Mouse (Mus musculus) kidney, postnatal 25 days (tissue): ENCODE results near the gene Hrc.

Experiments used
- DNase-seq, 2 experiments: peaks; one replicate each; pipeline ENCODE4 v3.0.0; 2021; ENCODE audit warnings: mixed read lengths in 2 of 2

Gene Hrc

GRCm38 (mm10) chr7:45335056-45335455 lies at the start of gene Hrc:
Gene Hrc (plus strand): TSS chr7:45335290.
- DNase-seq: no peak

DNA sequence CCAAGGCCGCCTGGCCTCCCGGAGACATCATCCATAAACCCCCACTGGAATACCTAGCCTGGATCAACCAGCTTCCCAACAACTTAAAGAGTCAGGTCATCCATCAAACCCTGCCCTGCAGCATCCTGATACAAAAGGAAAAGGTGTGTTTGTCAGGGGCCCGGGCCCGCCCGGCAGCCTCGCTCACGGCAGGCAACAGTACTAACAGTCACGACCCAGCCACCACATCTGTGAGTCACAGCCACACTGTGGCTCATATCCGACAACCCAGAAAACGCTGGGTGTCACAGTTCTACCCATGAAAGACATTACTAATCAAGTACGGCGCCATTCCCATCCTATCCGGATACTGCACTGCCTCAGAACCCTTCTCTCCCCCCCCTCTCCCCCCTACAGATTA lies 48.6 kb upstream of the Hrc start:
- no peak for DNase-seq

GRCm38 (mm10) chr7:45296626-45297025 lies 38.5 kb upstream of the Hrc start:
- peak in 1 of 2 experiments; percentile 22 for DNase-seq

DNA sequence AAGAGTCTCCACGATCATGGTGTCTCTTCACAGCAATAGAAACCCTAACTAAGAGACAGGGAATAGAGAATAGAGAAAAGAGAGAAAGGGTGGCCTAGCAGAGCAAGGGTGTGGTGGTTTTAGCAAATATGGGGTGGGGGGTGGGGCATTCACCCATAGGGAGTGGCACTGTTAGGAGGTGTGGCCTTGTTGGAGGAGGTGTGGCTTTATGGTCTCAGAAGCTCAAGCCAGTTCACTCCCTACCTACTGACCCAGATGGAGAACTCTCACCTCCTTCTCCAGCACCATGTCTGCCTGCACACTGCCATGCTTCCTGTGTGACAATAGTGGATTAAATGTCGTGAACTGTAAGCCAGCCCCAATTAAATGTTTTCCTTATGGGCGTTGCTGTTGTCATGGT lies 37.5 kb upstream of the Hrc start:
- peak in 1 of 2 experiments; percentile 25 for DNase-seq

DNA sequence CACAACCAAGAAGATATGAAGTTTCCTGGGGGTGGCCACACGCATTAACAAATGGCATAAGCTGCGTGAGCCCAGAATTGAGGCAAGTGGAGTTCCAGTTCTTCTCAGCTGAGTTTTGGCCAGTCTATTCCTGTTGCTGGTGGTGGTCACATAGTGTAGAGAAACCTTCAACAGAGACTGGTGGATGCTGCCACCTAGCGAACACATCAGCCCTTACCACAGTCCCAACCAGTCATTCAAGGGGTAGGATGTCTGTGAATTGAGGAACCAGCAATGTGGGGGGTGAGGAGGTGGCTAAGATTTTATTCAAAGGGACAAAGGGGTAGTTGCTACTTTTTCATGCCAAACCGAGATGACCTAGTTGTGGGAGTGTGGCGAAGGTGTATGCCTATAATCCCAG lies 35.3 kb upstream of the Hrc start:
- peak; percentile 56 to 65 for DNase-seq

- peak; percentile 77 to 80 for DNase-seq
Observed at GRCm38 (mm10) chr7:45300270-45300669, 34.8 kb upstream of the Hrc start.

DNA sequence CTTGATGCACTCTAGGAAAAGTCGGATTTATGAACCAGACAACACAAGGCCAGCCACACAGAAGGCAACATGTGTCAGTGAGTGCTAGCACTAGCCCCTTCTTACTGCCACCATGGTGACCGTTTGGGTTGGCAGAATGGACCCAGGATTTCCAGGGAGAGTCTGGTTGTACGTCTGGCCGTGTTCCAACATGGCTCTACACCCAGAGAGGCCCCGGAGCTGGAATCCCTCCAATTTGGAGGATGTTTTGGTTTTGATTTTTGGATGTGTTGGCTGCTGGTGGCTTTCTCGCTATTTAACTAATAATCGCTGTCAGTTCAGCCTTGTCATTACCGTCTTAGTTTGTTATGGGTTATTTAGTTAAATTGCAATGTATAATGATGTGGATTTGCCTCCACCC lies 32.5 kb upstream of the Hrc start:
- DNase-seq: peak in 1 of 2 experiments; percentile 21

DNA sequence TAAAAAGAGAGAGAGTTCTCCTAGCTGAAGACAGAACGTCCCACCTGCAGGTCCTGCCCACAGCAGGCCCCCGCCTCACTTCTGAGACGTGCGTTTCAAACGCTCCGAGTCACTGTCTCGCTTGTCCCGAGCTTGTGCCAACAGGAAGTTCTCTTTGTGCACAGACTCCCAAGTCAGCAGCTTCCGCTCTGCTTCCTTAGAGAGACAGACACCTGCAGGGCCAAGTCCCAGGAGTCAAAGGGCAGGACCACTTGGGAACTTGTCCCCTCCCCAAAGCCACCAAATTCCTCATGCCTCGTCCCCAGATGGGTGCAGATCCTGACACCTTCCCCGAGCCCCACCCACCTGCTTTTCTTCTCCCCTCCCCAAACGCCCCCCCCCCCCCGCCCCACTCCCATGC lies 30.2 kb upstream of the Hrc start:
- DNase-seq: peak in 1 of 2 experiments; percentile 31

DNA sequence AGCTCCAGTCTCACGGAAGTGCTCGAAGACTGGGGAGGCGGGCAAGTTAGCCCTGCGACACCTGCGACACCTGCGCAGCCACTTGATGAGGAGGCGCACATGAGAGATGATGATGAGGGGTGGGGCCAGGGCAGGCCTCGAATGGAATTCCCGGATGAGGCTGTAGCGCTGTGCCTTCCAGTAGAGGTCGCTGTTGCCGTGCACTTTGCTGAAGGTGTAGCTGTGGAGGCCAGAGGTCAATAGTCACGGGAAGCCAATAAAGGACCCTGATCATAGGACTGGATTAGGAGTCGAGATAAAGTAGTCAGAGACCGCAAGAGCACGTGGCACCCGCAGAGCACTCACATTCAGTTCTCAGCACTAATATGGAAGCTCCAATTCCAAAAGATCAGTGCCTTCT lies 29.8 kb upstream of the Hrc start:
- peak; percentile 72 to 78 for DNase-seq

DNA sequence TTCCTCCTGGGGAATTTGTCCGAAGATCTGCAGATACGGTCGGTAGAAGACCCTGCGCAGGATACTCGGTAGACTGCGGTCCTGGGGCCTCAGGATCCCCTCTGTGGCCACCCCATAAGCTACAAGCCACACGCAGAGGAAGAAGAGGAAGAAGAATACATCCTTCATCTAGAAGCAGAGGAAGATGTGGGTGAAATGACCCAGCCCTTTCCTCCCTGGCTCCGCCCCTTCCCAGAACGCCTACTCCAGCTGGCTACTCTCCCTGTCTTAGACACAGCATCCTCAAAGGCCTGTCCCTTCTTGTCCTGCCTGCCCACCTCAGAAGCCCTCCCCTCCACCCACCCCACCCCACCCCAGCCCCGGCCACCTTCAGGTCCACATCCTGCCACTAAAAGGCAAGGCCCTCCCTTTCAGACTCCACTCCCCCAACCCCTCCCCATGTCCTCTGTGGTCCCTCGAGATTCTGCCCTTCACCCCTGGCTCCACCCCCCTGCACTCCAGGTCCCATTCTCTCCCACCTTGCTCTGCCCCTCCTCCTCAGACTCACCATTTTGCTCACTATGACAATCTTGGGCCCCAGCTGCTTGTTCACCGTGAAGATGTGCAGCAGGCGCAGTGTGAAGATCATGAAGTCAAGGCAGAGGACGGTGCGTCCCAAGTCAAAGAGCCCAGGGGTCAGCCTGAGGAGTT lies 26.4 kb upstream of the Hrc start:
- peak; percentile 23 to 32 for DNase-seq

DNA sequence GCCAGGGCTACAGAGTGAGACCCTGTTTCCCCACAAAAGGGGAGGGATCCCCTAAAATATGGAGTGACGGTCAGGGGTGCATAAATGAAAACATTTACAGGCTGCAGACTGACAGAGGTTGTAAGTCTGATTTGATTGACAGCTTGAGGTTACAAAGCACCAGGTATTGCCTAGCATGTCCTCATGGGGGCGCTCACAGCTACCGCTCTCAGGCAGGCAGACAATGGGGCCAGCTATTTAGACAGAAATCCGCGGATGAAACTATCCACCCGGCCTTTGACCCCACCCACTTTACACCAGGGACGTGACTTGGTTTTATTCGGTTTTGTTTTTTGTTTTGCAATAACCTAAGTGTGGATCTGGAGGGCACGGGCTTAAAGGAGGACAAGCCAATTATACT lies 25.6 kb upstream of the Hrc start:
- DNase-seq: peak; percentile 60 to 68

DNA sequence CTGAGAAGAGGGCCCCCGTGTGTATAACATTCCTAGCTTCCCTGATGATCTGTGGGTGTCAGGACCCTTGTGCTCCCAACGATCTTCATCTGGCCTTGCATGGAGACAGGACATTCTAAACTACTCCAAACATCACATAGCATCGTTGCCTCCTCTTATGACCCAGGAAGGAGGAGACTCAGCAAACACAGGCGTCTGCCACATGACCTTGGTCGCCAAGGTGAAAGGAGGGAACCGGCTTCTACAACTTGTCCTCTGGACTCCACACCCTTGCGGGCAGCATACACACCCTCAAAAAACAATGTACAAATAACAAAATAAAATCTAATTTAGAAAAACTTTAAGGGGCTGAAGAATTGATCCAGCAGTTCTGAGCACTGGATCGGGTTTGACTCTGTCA lies 23.1 kb upstream of the Hrc start:
- DNase-seq: no peak

DNA sequence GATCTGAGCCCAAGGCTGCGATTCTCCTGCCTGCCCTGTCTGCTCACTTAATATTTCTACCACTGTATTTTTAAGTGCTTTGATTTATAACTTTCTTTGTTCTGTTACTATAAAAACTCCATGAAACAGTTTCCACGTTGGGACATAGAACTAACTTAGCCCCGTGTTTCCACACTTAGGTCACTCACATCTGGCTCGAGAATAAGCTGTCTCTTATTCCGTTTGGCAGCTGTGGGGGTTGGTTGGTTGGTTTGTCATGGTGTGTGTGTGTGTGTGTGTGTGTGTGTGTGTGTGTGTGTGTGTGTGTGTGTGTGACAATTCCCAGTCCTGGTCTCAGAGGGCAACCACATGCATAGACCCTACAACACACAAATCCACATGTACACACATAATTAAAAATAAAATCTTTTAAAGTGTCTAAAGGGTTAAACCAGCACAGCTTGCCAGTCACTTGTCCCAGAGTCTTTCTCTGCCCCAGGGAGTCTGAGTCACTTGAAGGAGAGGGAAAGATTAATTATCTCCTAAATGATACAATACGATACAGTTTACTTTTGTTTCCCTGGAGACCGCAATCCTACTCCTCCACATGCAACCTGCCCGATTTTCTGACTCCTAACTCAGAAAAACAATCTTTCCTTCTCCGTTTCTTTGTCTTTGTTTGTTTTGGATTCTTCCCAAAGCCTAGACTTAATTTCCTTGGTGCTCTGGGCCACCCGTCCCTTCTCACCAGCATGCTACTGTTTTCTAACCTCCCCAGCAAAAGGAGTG lies 22.2 kb upstream of the Hrc start:
- no peak for DNase-seq

- DNase-seq: no peak
Observed at GRCm38 (mm10) chr7:45313495-45313894, 21.6 kb upstream of the Hrc start.

DNA sequence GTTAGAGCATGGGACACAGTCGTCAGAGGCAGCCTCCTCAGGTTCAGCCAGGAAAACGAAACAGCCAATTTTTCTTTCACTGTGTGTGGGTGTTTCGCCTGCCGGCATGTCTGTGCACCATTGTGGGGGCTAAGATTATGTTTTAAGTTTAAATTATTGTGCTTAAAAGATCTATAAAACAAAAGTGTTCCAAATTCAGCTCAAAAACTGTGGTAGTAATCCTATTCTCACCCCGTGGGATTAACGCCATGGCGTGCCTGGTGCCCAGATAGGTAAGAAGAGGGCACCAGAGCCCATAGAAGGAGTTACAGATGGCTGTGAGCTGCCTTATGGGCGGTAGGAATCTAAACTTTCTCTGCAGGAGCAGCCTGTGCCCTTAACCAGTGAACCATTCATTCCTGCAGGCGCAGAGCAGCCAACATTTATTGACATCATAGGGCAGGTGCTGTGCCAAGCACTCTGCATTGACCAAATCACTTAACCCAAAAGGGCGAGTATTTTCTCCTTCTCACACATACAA lies 19.8 kb upstream of the Hrc start:
- peak; percentile 59 to 81 for DNase-seq

DNA sequence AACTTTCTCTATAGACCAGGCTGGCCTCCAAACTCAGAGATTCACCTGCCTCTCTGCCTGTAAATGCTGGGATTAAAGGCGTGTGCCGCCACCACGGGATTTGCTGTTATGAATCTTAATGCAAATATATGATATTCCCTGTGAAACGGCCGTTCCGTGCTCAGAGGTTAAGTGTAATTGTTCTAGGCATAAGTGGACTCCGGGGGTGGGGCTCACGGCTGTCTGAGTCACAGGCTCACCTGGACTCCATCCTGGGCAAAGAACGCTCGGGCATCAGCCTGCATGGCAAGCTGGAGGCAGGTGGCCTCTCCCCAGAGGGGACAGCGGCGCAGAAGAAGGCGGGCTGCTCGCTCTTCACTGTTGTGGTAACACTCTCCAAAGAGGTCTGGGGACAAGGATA lies 18.6 kb upstream of the Hrc start:
- DNase-seq: peak in 1 of 2 experiments; percentile 28

DNA sequence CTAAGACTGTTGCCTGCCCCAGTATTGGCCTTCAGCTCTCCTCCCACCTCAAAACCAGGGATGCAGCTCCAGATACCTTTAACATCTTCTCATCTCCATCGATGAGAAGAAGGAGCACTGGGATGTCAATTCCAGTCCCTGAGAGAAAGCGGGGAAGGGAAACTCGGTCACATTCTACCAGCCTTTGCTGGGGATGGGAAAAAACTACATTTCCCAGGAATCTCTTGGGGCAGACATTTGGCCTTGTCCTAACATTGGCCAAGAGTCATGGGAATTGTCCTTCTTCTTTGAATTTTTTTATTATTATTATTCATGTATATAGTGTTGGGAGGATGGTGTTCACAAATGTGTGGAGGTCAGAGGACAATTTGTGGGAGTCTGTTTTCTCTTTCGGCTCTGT lies 12.8 kb upstream of the Hrc start:
- DNase-seq: no peak

DNA sequence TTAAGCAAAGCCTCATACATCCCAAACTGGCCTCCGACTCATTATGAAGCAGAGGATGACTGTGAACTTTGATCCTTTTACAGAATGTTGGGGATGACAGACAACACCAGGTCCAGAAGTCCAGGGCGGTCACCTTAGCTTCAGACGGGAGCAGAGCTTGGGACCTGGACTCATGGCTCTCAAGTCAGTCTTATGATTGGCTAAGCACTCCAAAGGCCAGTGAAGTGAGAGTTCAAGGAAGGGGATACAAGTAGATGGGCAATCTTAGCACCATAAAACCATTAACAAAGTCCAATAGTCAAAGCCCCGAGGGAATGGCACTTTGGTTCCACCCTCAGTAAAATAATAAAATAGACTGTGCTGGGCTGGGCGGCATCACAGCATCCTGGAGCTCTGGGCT lies 12.0 kb upstream of the Hrc start:
- no peak for DNase-seq

DNA sequence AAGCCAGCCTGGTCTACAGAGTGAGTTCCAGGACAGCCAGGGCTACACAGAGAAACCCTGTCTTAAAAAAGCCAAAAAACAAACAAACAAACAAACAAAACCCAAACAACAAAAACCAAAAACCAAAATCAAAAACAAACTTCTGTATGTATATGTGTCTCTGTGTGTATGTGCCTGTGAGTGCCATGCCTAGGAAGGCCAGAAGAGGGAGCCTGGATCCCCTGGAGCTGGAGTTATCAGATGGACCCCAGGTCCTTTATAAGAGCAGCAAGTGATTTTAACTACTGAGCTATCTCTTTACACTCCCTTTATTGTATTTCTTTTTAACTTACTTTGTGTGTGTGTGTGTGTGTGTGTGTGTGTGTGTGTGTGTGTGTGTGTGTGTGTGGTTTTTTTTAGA lies 9.3 kb upstream of the Hrc start:
- DNase-seq: no peak

DNA sequence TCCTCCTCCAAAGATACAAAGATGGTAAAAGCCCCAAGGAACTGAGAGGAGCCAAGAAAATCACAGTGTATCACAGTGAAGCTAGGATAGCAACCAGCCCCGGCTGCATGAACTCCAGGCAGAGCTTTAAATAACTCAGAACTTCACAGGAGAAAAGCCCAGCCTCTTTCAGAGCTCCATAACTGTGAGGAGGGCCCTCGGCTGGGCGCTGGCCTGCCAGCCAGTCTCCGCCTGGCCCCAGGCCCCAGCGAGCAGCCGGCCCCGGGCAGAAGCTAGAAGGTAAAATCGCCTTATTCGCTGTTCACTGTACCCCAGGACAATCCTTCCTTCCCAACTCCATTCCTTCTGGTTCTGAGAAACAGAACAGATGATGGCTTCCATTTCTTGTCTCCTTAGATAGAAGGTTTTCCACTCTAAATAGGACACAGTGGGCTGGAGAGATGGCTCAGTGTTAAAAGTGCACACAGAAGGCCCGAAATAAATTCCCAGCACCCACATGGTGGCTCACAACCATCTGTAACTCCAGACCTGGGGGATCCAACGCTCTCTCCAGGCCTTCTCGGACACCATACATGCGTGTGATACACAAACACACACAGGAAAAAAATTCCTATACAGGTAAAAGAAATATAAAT lies 6.1 kb upstream of the Hrc start:
- DNase-seq: no peak

GRCm38 (mm10) chr7:45331502-45331901 lies 3.6 kb upstream of the Hrc start:
- DNase-seq: no peak

DNA sequence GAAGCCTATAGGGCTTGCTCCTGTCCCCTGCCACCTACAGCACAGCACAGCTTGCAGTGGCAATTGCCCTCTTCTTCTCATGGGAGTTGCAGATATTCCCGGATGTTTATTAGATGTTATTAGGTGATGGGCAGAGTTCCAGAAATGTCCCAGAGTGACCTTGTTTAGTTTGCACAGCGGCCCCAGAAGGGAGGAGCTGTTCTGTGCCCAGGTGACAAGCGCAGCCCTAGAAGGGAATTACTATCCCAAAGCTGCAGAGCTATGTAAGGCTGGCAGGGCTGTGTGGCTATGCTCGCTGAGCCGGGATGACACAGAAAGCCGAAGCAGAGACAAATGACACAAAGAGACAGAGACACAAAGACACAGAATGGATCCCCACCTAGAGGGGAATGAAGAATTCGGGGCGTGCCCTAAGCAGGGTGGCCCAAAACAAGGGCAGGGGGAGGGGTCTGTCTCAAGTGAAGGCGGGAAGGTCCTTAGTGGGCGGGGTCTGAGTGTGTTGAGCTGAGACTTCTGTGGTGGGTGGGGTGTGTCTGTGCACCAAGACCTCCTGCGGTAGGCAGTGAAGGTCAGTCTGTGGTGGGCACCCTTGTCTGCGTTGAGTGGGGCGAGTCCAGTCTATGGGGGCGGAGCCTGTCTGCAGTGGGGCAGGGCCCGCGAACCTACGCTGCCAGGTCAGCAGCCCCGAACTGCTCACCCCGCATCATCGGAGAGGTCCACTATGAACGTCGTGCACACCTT lies 2.2 kb upstream of the Hrc start:
- DNase-seq: peak; percentile 66 to 75

DNA sequence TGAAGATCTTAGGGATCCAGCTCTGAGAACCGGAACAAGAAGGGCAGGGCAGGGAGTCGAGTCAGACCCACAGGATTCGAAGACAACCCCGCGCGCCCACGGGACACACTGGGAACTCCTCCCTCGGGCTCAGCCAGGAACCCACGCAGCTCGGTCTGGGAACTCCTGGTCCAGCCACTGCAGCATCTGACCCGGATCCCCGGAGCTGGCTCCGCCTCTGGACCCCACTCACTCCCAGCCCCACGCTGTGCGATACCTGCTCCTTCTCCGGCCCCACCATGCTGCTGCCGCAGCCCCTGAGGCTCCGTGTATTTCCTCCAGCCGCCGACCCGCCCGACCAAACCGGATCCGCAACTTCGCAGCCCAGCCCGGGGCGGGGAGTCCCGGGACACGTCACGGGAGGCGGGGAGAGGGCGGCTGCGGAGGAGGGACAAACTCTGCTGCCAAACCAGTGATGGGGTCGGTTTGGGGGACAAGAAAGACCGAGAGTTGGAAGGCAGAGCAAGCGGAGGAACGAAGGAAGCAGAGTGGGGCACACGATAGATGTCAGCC lies 1.6 kb upstream of the Hrc start, which contains the start of gene Trpm4:
Trpm4 (minus strand) TSS at position 350 of the 552 bp plus-strand sequence.
- DNase-seq: peak; percentile 86 to 92
